Mouse (Mus musculus): ENCODE data around the gene Adcyap1r1. TPM values are rescaled to one million over a fixed set of nuclear protein-coding genes. Genes with fewer than 3 reads are reported as not detected.

Adcyap1r1 gene
- polyA plus RNA-seq, 1 experiment from 2014 or later: 5.2 TPM

GRCm38 (mm10) chr6:55455641-55456040 lies 3.9 kb downstream of the Adcyap1r1 start:
- H3K4me2 ChIP-seq (replicated peaks): no peak overlapping the region
- H3K4me3 ChIP-seq (replicated peaks): no peak overlapping the region
- peaks cover 36% of the 10 kb centered on the region for H3K27me3 ChIP-seq (replicated peaks)
- 70% methylated on average over 5 of the region's 5 CpGs for WGBS
- no peak for ATAC-seq
- H3K9me3 ChIP-seq: no peaks in the 10 kb centered on the region
- no peaks in the 10 kb centered on the region for H3K36me3 ChIP-seq
- peaks cover 20% of the 10 kb centered on the region; the same call in 1 of the 2 replicates for H3K4me1 ChIP-seq (replicated peaks)
- no peak overlapping the region for H3K27ac ChIP-seq
- H3K9ac ChIP-seq: no peak overlapping the region

GRCm38 (mm10) chr6:55457727-55458126 lies 5.9 kb downstream of the Adcyap1r1 start:
- no peaks in the 10 kb centered on the region for H3K36me3 ChIP-seq
- no peak overlapping the region for H3K9ac ChIP-seq
- no peak for ATAC-seq
- H3K4me3 ChIP-seq (replicated peaks): no peak overlapping the region
- H3K27me3 ChIP-seq (replicated peaks): peaks cover 15% of the 10 kb centered on the region
- H3K4me2 ChIP-seq (replicated peaks): no peak overlapping the region
- no peaks in the 10 kb centered on the region for H3K9me3 ChIP-seq
- H3K27ac ChIP-seq: no peak overlapping the region
- H3K4me1 ChIP-seq (replicated peaks): 0 out of 2 replicates have a peak, but pooled peaks cover 7% of the 10 kb centered on the region
- WGBS: 60% methylated on average over 7 of the region's 7 CpGs

- H3K4me2 ChIP-seq (replicated peaks): no peak overlapping the region
- 0 out of 2 replicates have a peak, but pooled peaks cover 7% of the 10 kb centered on the region for H3K4me1 ChIP-seq (replicated peaks)
- H3K36me3 ChIP-seq: no peaks in the 10 kb centered on the region
- H3K27ac ChIP-seq: no peak overlapping the region
- no peak overlapping the region for H3K4me3 ChIP-seq (replicated peaks)
- H3K27me3 ChIP-seq (replicated peaks): peaks cover 11% of the 10 kb centered on the region
- ATAC-seq: no peak
- WGBS: 58% methylated on average over 1 of the region's 1 CpGs
- H3K9ac ChIP-seq: no peak overlapping the region
- H3K9me3 ChIP-seq: no peaks in the 10 kb centered on the region
Observed at GRCm38 (mm10) chr6:55458156-55458555, 6.4 kb downstream of the Adcyap1r1 start.

GRCm38 (mm10) chr6:55459545-55460397 lies 8.0 kb downstream of the Adcyap1r1 start:
- WGBS: 83% methylated on average over 20 of the region's 20 CpGs
- Histone ChIP-seq H3K27me3 (replicated peaks) (no peaks in the 10 kb centered on the region; the same call in 1 of the 2 replicates), H3K4me2 (replicated peaks) (no peak overlapping the region), H3K9ac (no peak overlapping the region), H3K36me3 (no peaks in the 10 kb centered on the region), H3K27ac (no peak overlapping the region), H3K9me3 (no peaks in the 10 kb centered on the region), H3K4me3 (replicated peaks) (no peak overlapping the region), H3K4me1 (replicated peaks) (no peaks in the 10 kb centered on the region)
- ATAC-seq: no peak

GRCm38 (mm10) chr6:55461141-55461540 lies 9.4 kb downstream of the Adcyap1r1 start:
- WGBS: 55% methylated on average over 5 of the region's 5 CpGs
- no peaks in the 10 kb centered on the region for H3K36me3 ChIP-seq
- H3K9me3 ChIP-seq: no peaks in the 10 kb centered on the region
- no peaks in the 10 kb centered on the region for H3K27me3 ChIP-seq (replicated peaks)
- no peaks in the 10 kb centered on the region for H3K4me1 ChIP-seq (replicated peaks)
- H3K27ac ChIP-seq: no peak overlapping the region
- no peak overlapping the region for H3K9ac ChIP-seq
- no peak overlapping the region for H3K4me3 ChIP-seq (replicated peaks)
- H3K4me2 ChIP-seq (replicated peaks): no peak overlapping the region
- ATAC-seq: no peak

GRCm38 (mm10) chr6:55461678-55462077 lies 9.9 kb downstream of the Adcyap1r1 start:
- H3K9ac ChIP-seq: no peak overlapping the region
- H3K27me3 ChIP-seq (replicated peaks): no peaks in the 10 kb centered on the region
- no peak for ATAC-seq
- H3K27ac ChIP-seq: no peak overlapping the region
- no peaks in the 10 kb centered on the region for H3K4me1 ChIP-seq (replicated peaks)
- H3K9me3 ChIP-seq: no peaks in the 10 kb centered on the region
- H3K36me3 ChIP-seq: no peaks in the 10 kb centered on the region
- WGBS: 69% methylated on average over 2 of the region's 2 CpGs
- H3K4me3 ChIP-seq (replicated peaks): no peak overlapping the region
- no peak overlapping the region for H3K4me2 ChIP-seq (replicated peaks)

- Histone ChIP-seq H3K36me3 (no peaks in the 10 kb centered on the region), H3K9me3 (no peaks in the 10 kb centered on the region), H3K4me1 (replicated peaks) (no peaks in the 10 kb centered on the region), H3K9ac (no peak overlapping the region), H3K4me3 (replicated peaks) (no peak overlapping the region), H3K4me2 (replicated peaks) (no peak overlapping the region), H3K27ac (no peak overlapping the region), H3K27me3 (replicated peaks) (no peaks in the 10 kb centered on the region)
- no peak for ATAC-seq
- 88% methylated on average over 1 of the region's 1 CpGs for WGBS
Observed at GRCm38 (mm10) chr6:55462394-55462793, 10.6 kb downstream of the Adcyap1r1 start.

- H3K36me3 ChIP-seq: no peaks in the 10 kb centered on the region
- WGBS: 75% methylated on average over 7 of the region's 7 CpGs
- H3K4me2 ChIP-seq (replicated peaks): no peak overlapping the region
- H3K9me3 ChIP-seq: no peaks in the 10 kb centered on the region
- H3K4me1 ChIP-seq (replicated peaks): no peaks in the 10 kb centered on the region
- ATAC-seq: no peak
- no peak overlapping the region for H3K9ac ChIP-seq
- no peak overlapping the region for H3K4me3 ChIP-seq (replicated peaks)
- no peak overlapping the region for H3K27ac ChIP-seq
- H3K27me3 ChIP-seq (replicated peaks): no peaks in the 10 kb centered on the region
Observed at GRCm38 (mm10) chr6:55463966-55464365, 12.2 kb downstream of the Adcyap1r1 start.

GRCm38 (mm10) chr6:55465311-55465710 lies 13.5 kb downstream of the Adcyap1r1 start:
- H3K27me3 ChIP-seq (replicated peaks): no peaks in the 10 kb centered on the region
- H3K36me3 ChIP-seq: no peaks in the 10 kb centered on the region
- no peak overlapping the region for H3K9ac ChIP-seq
- no peaks in the 10 kb centered on the region for H3K9me3 ChIP-seq
- no peaks in the 10 kb centered on the region for H3K4me1 ChIP-seq (replicated peaks)
- H3K4me2 ChIP-seq (replicated peaks): no peak overlapping the region
- no peak for ATAC-seq
- H3K4me3 ChIP-seq (replicated peaks): no peak overlapping the region
- 83% methylated on average over 4 of the region's 4 CpGs for WGBS
- no peak overlapping the region for H3K27ac ChIP-seq

GRCm38 (mm10) chr6:55466301-55466761 lies 14.6 kb downstream of the Adcyap1r1 start:
- Histone ChIP-seq H3K4me1 (replicated peaks) (no peaks in the 10 kb centered on the region), H3K27ac (no peak overlapping the region), H3K27me3 (replicated peaks) (no peaks in the 10 kb centered on the region), H3K9ac (no peak overlapping the region), H3K36me3 (no peaks in the 10 kb centered on the region), H3K4me2 (replicated peaks) (no peak overlapping the region), H3K4me3 (replicated peaks) (no peak overlapping the region), H3K9me3 (no peaks in the 10 kb centered on the region)
- ATAC-seq: no peak

GRCm38 (mm10) chr6:55470691-55471090 lies 18.9 kb downstream of the Adcyap1r1 start:
- Histone ChIP-seq H3K4me2 (replicated peaks) (no peak overlapping the region), H3K27ac (no peak overlapping the region), H3K36me3 (no peaks in the 10 kb centered on the region), H3K4me3 (replicated peaks) (no peak overlapping the region), H3K9ac (no peak overlapping the region), H3K9me3 (no peaks in the 10 kb centered on the region), H3K27me3 (replicated peaks) (no peaks in the 10 kb centered on the region), H3K4me1 (replicated peaks) (no peaks in the 10 kb centered on the region)
- ATAC-seq: no peak
- 93% methylated on average over 5 of the region's 5 CpGs for WGBS

GRCm38 (mm10) chr6:55472381-55472780 lies 20.6 kb downstream of the Adcyap1r1 start:
- Histone ChIP-seq H3K4me2 (replicated peaks) (no peak overlapping the region), H3K36me3 (no peaks in the 10 kb centered on the region), H3K27ac (no peak overlapping the region), H3K27me3 (replicated peaks) (no peaks in the 10 kb centered on the region), H3K9ac (no peak overlapping the region), H3K4me3 (replicated peaks) (no peak overlapping the region), H3K9me3 (no peaks in the 10 kb centered on the region), H3K4me1 (replicated peaks) (no peaks in the 10 kb centered on the region)
- WGBS: 75% methylated on average over 2 of the region's 2 CpGs
- no peak for ATAC-seq

- Histone ChIP-seq H3K36me3 (no peaks in the 10 kb centered on the region), H3K9ac (no peak overlapping the region), H3K4me2 (replicated peaks) (no peak overlapping the region), H3K9me3 (no peaks in the 10 kb centered on the region), H3K4me3 (replicated peaks) (no peak overlapping the region), H3K27me3 (replicated peaks) (no peaks in the 10 kb centered on the region), H3K27ac (no peak overlapping the region), H3K4me1 (replicated peaks) (peaks cover 3% of the 10 kb centered on the region; the same call in 1 of the 2 replicates)
- no peak for ATAC-seq
- WGBS: 88% methylated on average over 1 of the region's 1 CpGs
Observed at GRCm38 (mm10) chr6:55480988-55481387, 29.2 kb downstream of the Adcyap1r1 start.

Measured in intestine, embryonic 15.5 days (tissue).